Mouse (Mus musculus): Measurements from ENCODE around the gene Tmcc1.

- TF ChIP-seq EP300 (IDR thresholded peaks at IDR 0.05; ENCODE audit: low read depth in 1 of 2, low read length in 2 of 2) (no peak), CTCF (IDR thresholded peaks at IDR 0.05 in 2 of 3, conservative IDR thresholded peaks at IDR 0.05 in 1 of 3; ENCODE audit: control insufficient read depth in 1 of 3, insufficient read depth in 1 of 3, low read depth in 2 of 3, low read length in 3 of 3, poor library complexity in 1 of 3, severe bottlenecking in 1 of 3) (no peak), POLR2A (IDR thresholded peaks at IDR 0.05; ENCODE audit: control insufficient read depth in 1 of 2, insufficient read depth in 1 of 2, low read depth in 1 of 2, low read length in 2 of 2, poor library complexity in 1 of 2) (no peak), MEF2A (IDR thresholded peaks at IDR 0.05; ENCODE audit: extremely low read depth, insufficient replicate concordance, low read depth, low read length, poor library complexity, severe bottlenecking) (no peak), RAD21 (IDR thresholded peaks at IDR 0.05; ENCODE audit: low read depth, low read length) (no peak), NELFE (IDR thresholded peaks at IDR 0.05; ENCODE audit: low read depth, low read length) (no peak), ETS1 (IDR thresholded peaks at IDR 0.05; ENCODE audit: low read depth, low read length) (no peak), NRF1 (IDR thresholded peaks at IDR 0.05; ENCODE audit: insufficient read depth, low read depth, low read length, poor library complexity, severe bottlenecking) (no peak)
Measured at GRCm38 (mm10) chr6:116004069-116004468, 189.2 kb downstream of the Tmcc1 start.

Data from MEL (cell line).